18 mouse cellular contexts compared by ENCODE assay signal in the genomic region with DNA sequence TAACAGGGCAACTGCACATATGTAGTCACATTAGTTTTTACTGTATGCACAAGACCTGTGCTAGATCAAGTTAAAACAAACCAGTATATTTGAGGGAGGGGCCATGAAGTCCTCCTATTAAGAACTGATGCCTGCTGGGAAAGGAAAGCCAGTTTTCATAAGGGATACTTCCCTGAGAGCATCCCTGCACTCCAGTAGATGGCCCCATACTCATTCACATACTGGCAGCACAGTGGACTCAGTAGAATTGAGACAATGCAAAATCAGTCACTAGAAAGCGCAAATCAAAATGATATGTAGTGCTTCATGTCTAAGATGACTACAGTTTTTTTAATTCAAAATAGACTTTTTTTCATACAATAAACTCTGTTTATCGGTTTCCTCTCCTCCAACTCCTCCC. TPM values are rescaled to one million over a fixed set of nuclear protein-coding genes. Genes with fewer than 3 reads are reported as not detected.
DNase-seq lines count a peak whose midpoint lies in the region; ATAC-seq and TF ChIP-seq lines count a peak whose summit lies in the region.
"Had no signal": no experiment of that assay in that cellular context is flagged by ENCODE, and none has a peak within 500 bp of the region (broad histone marks: within the 10 kb centered on the region; RNA-seq: fewer than 3 reads in every experiment).

No protein-coding gene starts in this region.

- no peak overlapping the region for H3K27ac ChIP-seq in cerebellum, adult 2 months (ENCODE audit: insufficient read depth, low read length)
- H3K27ac ChIP-seq in heart, postnatal 0 days (ENCODE audit: low read depth): no peak overlapping the region
- H3K27ac ChIP-seq in heart, embryonic 11.5 days (ENCODE audit: low read depth, low read length): no peak overlapping the region
- H3K27ac ChIP-seq in testis, adult 2 months (ENCODE audit: control insufficient read depth, insufficient read depth, low read depth, low read length): no peak overlapping the region
- H3K27ac ChIP-seq: embryonic facial prominence, embryonic 15.5 days; forebrain, embryonic 13.5 days; heart, embryonic 13.5 days; hindbrain, embryonic 12.5 days; intestine, embryonic 15.5 days; limb, embryonic 15.5 days had no signal

- no peak overlapping the region for H3K4me2 ChIP-seq in heart, postnatal 0 days (ENCODE audit: low read depth, low read length)
- H3K4me2 ChIP-seq in heart, embryonic 11.5 days: no peak overlapping the region
- H3K4me2 ChIP-seq: embryonic facial prominence, embryonic 15.5 days; forebrain, embryonic 13.5 days; heart, embryonic 13.5 days; hindbrain, embryonic 12.5 days; intestine, embryonic 15.5 days; limb, embryonic 15.5 days had no signal

- no peaks in the 10 kb centered on the region for H3K36me3 ChIP-seq in heart, postnatal 0 days (replicated peaks; ENCODE audit: control insufficient read depth, insufficient read depth, low read length)
- H3K36me3 ChIP-seq in heart, embryonic 11.5 days (ENCODE audit: control insufficient read depth, insufficient read depth, low read length): no peaks in the 10 kb centered on the region
- H3K36me3 ChIP-seq in testis, adult 2 months (ENCODE audit: control insufficient read depth, insufficient read depth, low read length): no peaks in the 10 kb centered on the region
- H3K36me3 ChIP-seq: embryonic facial prominence, embryonic 15.5 days; hindbrain, embryonic 12.5 days; limb, embryonic 15.5 days had no signal

- no peak for TF ChIP-seq POLR2A in cerebellum, adult 2 months (IDR thresholded peaks at IDR 0.05; ENCODE audit: borderline replicate concordance, insufficient read depth, low read length)
- TF ChIP-seq POLR2A in testis, adult 2 months (IDR thresholded peaks at IDR 0.05; ENCODE audit: control insufficient read depth, low read depth, low read length): no peak

- no peak for TF ChIP-seq EP300 in heart, postnatal 0 days (IDR thresholded peaks at IDR 0.05; ENCODE audit: low read depth)

- H3K4me1 ChIP-seq in cerebellum, adult 2 months (ENCODE audit: control insufficient read depth, insufficient read depth, low read length): no peaks in the 10 kb centered on the region; the same call in 1 of the 2 replicates
- no peaks in the 10 kb centered on the region for H3K4me1 ChIP-seq in heart, postnatal 0 days (ENCODE audit: control insufficient read depth, insufficient read depth)
- H3K4me1 ChIP-seq in heart, embryonic 11.5 days (ENCODE audit: control insufficient read depth, insufficient read depth, low read length): no peaks in the 10 kb centered on the region
- H3K4me1 ChIP-seq in testis, adult 2 months (ENCODE audit: control insufficient read depth, insufficient read depth, low read length): no peaks in the 10 kb centered on the region
- H3K4me1 ChIP-seq: embryonic facial prominence, embryonic 15.5 days; forebrain, embryonic 13.5 days; heart, embryonic 13.5 days; hindbrain, embryonic 12.5 days; intestine, embryonic 15.5 days; limb, embryonic 15.5 days had no signal

- H3K27me3 ChIP-seq in cerebellum, adult 2 months (ENCODE audit: control insufficient read depth, insufficient read depth, low read length): no peaks in the 10 kb centered on the region
- H3K27me3 ChIP-seq in heart, postnatal 0 days (ENCODE audit: control insufficient read depth, insufficient read depth, low read length): no peaks in the 10 kb centered on the region
- H3K27me3 ChIP-seq in heart, embryonic 11.5 days (ENCODE audit: control insufficient read depth, insufficient read depth, low read length): no peaks in the 10 kb centered on the region
- H3K27me3 ChIP-seq in testis, adult 2 months (ENCODE audit: control insufficient read depth, insufficient read depth, low read length): no peaks in the 10 kb centered on the region
- H3K27me3 ChIP-seq: embryonic facial prominence, embryonic 15.5 days; forebrain, embryonic 13.5 days; heart, embryonic 13.5 days; hindbrain, embryonic 12.5 days; intestine, embryonic 15.5 days; limb, embryonic 15.5 days had no signal

- peak; percentile 27; the same call in 1 of the 2 replicates for TF ChIP-seq CTCF in cerebellum, adult 2 months (IDR thresholded peaks at IDR 0.05; ENCODE audit: borderline replicate concordance, insufficient read depth, low read depth, low read length)
- TF ChIP-seq CTCF in heart, postnatal 0 days (IDR thresholded peaks at IDR 0.05; ENCODE audit: low read depth): peak; percentile 54
- no peak for TF ChIP-seq CTCF in testis, adult 2 months (IDR thresholded peaks at IDR 0.05; ENCODE audit: control insufficient read depth, insufficient read depth, insufficient replicate concordance, low read depth, low read length)

- WGBS in cerebellum, adult 2 months: 90% methylated on average over 2 of the region's 2 CpGs
- 78% methylated on average over 2 of the region's 2 CpGs for WGBS in heart, postnatal 0 days
- WGBS in heart, embryonic 11.5 days (ENCODE audit: insufficient replicate concordance): 79% methylated on average over 2 of the region's 2 CpGs

- no peak overlapping the region for H3K4me3 ChIP-seq in cerebellum, adult 2 months (replicated peaks; ENCODE audit: insufficient read depth, low read depth, low read length)
- no peak overlapping the region for H3K4me3 ChIP-seq in heart, postnatal 0 days (ENCODE audit: low read depth, low read length)
- H3K4me3 ChIP-seq in heart, embryonic 11.5 days (ENCODE audit: low read depth, low read length): no peak overlapping the region
- H3K4me3 ChIP-seq in testis, adult 2 months (ENCODE audit: control insufficient read depth, low read depth, low read length): peak overlapping the region; percentile 19; the same call in 1 of the 2 replicates
- H3K4me3 ChIP-seq: embryonic facial prominence, embryonic 15.5 days; forebrain, embryonic 13.5 days; heart, embryonic 13.5 days; hindbrain, embryonic 12.5 days; intestine, embryonic 15.5 days; limb, embryonic 15.5 days had no signal

- no peak overlapping the region for H3K9ac ChIP-seq in heart, postnatal 0 days (replicated peaks; ENCODE audit: low read depth, low read length)
- no peak overlapping the region for H3K9ac ChIP-seq in heart, embryonic 11.5 days (ENCODE audit: low read depth, low read length)
- H3K9ac ChIP-seq: embryonic facial prominence, embryonic 15.5 days; forebrain, embryonic 13.5 days; heart, embryonic 13.5 days; hindbrain, embryonic 12.5 days; intestine, embryonic 15.5 days; limb, embryonic 15.5 days had no signal

- no peak for DNase-seq in cerebellum, adult 2 months
- DNase-seq in cerebellum, adult 18-20 months: no peak
- DNase-seq in heart, postnatal 0 days (ENCODE audit: low spot score): no peak
- peak; percentile 22 for DNase-seq in layer of hippocampus, adult 9-11 months
- DNase-seq in layer of hippocampus, postnatal 10 days (ENCODE audit: low spot score in 2 of 2): no peak
- DNase-seq in testis, postnatal 10 days (ENCODE audit: low spot score): no peak
- DNase-seq: adrenal gland, postnatal 36 days; gastrocnemius, postnatal 14 days; right cerebral cortex, postnatal 25 days; thymus, adult 18-20 months had no signal

- H3K9me3 ChIP-seq in heart, postnatal 0 days (replicated peaks; ENCODE audit: control insufficient read depth, low read length): no peaks in the 10 kb centered on the region
- no peaks in the 10 kb centered on the region for H3K9me3 ChIP-seq in heart, embryonic 11.5 days (replicated peaks; ENCODE audit: control insufficient read depth, low read length)
- H3K9me3 ChIP-seq: embryonic facial prominence, embryonic 15.5 days; forebrain, embryonic 13.5 days; limb, embryonic 15.5 days had no signal

- ATAC-seq in heart, postnatal 0 days (ENCODE audit: insufficient read depth, low read depth): no peak
- ATAC-seq in heart, embryonic 11.5 days (replicated peaks; ENCODE audit: insufficient number of reproducible peaks, low FRiP score, low TSS enrichment): no peak
- ATAC-seq: forebrain, embryonic 13.5 days; intestine, embryonic 15.5 days had no signal

RNA-seq across cellular contexts. Expression of a gene that starts 40.0 kb away (rescaled TPM):
- polyA plus RNA-seq in cerebellum, adult 2 months (2012; rRNA removed): 12.4 and 12.9 TPM in 2 replicates
- 15.2 and 21.8 TPM in 2 replicates for total RNA-seq in heart, postnatal 0 days (2014; rRNA removed; ENCODE audit: low replicate concordance)
- polyA plus RNA-seq in heart, postnatal 0 days (2015; fragmentation: Nextera tagmentation; extraction: Ambion mirVana): 20.2 and 20.6 TPM in 2 replicates
- 17.3 and 22.5 TPM in 2 replicates for polyA plus RNA-seq in heart, embryonic 11.5 days (2014; fragmentation: Nextera tagmentation; extraction: Ambion mirVana)
- total RNA-seq in layer of hippocampus, postnatal 10 days (2021): 10 to 100 TPM; 15.7 to 22.2 TPM
- polyA plus RNA-seq in testis, adult 2 months (2012; rRNA removed): 4.7 and 4.9 TPM in 2 replicates
